Mouse (Mus musculus) lung, adult 2 months (tissue): ENCODE measurements around the gene Naa38. TPM values are rescaled to one million over a fixed set of nuclear protein-coding genes. Genes with fewer than 3 reads are reported as not detected.
"Not testable (repeated sequence)": the region's sequence is repeated elsewhere in the genome, so short reads cannot be mapped to it uniquely, and the experiment has no call there.

ENCODE experiments used
- DNase-seq: peaks from one replicate; pipeline ENCODE4 v3.0.0; 2022
- H3K4me1 ChIP-seq: fragments of 200-500 bp; 2 replicates; pipeline ENCODE4 v1.6.1; 2011; ENCODE audit warnings: low read length; ENCODE audit not compliant: control insufficient read depth, insufficient read depth
- H3K4me3 ChIP-seq: fragments of 200-500 bp; replicated peaks from 2 replicates; pipeline ENCODE3; 2011; ENCODE audit warnings: low read depth, mild to moderate bottlenecking, control low read depth, low read length; ENCODE audit errors: extremely low read depth
- CTCF ChIP-seq: fragments of 200-500 bp; IDR thresholded peaks from 2 replicates; pipeline ENCODE4 v1.5.1; 2011; ENCODE audit warnings: mild to moderate bottlenecking, low read length, control low read depth; ENCODE audit not compliant: insufficient read depth
- POLR2A ChIP-seq: fragments of 200-500 bp; IDR thresholded peaks from 2 replicates; pipeline ENCODE4 v1.6.1; 2011; ENCODE audit warnings: low read depth, mild to moderate bottlenecking, control low read depth, low read length, borderline replicate concordance; ENCODE audit errors: extremely low read depth
- WGBS: fragments of 180-500 bp; shearing (Covaris S2); methylation state at CpG from one replicate; pipeline ENCODE4 v1.1.7; 2018; 5-methylcytosine and 5-hydroxymethylcytosine counted together
- polyA plus RNA-seq: library from polyadenylated mRNA; depleted of rRNA; stranded (reverse); fragments of >200 nt; gene quantifications from 2 replicates; pipeline ENCODE4 v1.2.3, GENCODE M21; 2012; rRNA removed

The Naa38 gene
- polyA plus RNA-seq = 129 and 141 TPM in 2 replicates

GRCm38 (mm10) chr11:69395235-69395633 is at the start of gene Naa38, which contains the start of gene Cyb5d1:
TSS of gene Naa38 (plus strand) at chr11:69395487.
TSS of gene Cyb5d1 (minus strand) at chr11:69395631.
- WGBS = under 1% methylated on average over 24 of the region's 24 CpGs
- H3K4me1 ChIP-seq = not testable (repeated sequence)
- TF ChIP-seq POLR2A = peak; percentile 59; the same call in 1 of the 2 replicates
- peak within 1 kb of the TSS; percentile 100 for H3K4me3 ChIP-seq
- peak; percentile 87 for DNase-seq

- TF ChIP-seq CTCF = no peak
- TF ChIP-seq POLR2A = no peak
- H3K4me1 ChIP-seq = no peaks in the 10 kb centered on the region
- no peak for DNase-seq
- WGBS = 92% methylated on average over 26 of the region's 26 CpGs
- no peak overlapping the region for H3K4me3 ChIP-seq
Observed at GRCm38 (mm10) chr11:69346441-69346840, 48.8 kb upstream of the Naa38 start.

DNA sequence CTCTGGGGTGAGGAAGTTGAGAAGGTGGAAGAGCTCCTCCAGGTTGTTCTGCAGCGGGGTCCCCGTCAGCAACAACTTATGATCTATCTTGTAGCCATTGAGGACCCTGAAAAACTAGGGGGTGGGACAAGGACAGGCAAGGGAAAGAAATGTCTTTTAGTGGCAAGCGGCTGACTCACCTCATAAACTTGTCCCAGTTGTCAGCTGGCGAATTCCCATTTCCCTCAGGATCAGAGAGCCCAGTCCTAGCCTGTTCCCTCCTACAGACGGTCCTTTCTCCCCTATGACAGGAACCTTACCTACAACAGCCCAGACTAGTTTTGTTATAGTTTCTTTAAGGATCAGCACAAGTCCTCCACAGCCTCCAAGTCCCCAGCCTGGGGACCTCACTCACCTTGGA is 38.7 kb upstream of the Naa38 start:
- no peak for DNase-seq
- WGBS = 89% methylated on average over 5 of the region's 5 CpGs
- no peak for TF ChIP-seq CTCF
- TF ChIP-seq POLR2A = no peak
- Histone ChIP-seq H3K4me1 (no peaks in the 10 kb centered on the region), H3K4me3 (no peak overlapping the region)

DNA sequence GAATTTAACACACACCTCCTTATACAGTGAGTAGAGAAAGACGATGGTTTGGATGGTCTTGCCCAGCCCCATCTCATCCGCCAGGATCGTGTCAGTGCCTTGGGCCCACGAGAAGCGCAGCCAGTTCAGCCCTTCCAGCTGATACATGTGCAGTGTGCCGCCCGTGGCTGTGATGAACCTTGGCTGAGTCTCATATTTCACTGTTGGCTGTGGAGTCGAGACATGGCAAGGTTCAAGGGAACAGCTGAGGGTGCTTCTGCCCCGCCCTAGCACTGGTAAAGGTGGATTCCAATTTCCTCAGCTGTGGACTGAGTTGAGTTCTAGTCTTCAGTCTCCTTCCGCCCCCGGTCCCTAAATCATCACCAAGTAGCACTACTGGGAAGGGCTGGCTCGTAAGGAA is 37.6 kb upstream of the Naa38 start:
- WGBS = 88% methylated on average over 12 of the region's 12 CpGs
- Histone ChIP-seq H3K4me3 (no peak overlapping the region), H3K4me1 (no peaks in the 10 kb centered on the region)
- DNase-seq = no peak
- TF ChIP-seq CTCF (no peak), POLR2A (no peak)

GRCm38 (mm10) chr11:69362021-69362420 is 33.3 kb upstream of the Naa38 start:
- peaks cover 19% of the 10 kb centered on the region for H3K4me1 ChIP-seq
- TF ChIP-seq POLR2A (no peak), CTCF (no peak)
- 75% methylated on average over 7 of the region's 7 CpGs for WGBS
- no peak for DNase-seq
- no peak overlapping the region for H3K4me3 ChIP-seq

- no peak for DNase-seq
- 90% methylated on average over 2 of the region's 2 CpGs for WGBS
- peaks cover 19% of the 10 kb centered on the region for H3K4me1 ChIP-seq
- no peak overlapping the region for H3K4me3 ChIP-seq
- TF ChIP-seq CTCF (no peak), POLR2A (no peak)
Observed at GRCm38 (mm10) chr11:69362479-69362878, 32.8 kb upstream of the Naa38 start.

DNA sequence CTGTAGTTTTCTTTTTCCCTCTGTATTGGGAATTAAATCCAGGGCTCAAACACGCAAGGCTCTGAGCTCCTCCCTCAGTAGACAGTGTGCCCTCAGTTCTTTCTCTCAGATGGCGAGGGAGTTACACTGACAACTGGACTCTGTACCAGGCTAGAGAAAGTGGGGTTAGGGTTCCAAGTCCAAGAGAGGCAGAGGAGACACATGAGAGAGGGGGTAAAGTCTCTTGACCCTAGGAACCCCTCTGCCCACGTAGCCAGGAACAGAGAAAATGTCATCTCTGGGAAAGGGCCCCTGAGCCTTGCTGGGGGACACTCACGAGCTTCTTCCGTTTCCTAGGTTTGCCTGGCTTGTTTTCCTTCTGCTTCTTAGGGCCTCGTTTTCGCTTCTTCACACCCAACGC is 30.9 kb upstream of the Naa38 start:
- WGBS = 24% methylated on average over 8 of the region's 8 CpGs
- Histone ChIP-seq H3K4me1 (peaks cover 21% of the 10 kb centered on the region), H3K4me3 (no peak overlapping the region)
- TF ChIP-seq CTCF (no peak), POLR2A (no peak)
- DNase-seq = no peak

DNA sequence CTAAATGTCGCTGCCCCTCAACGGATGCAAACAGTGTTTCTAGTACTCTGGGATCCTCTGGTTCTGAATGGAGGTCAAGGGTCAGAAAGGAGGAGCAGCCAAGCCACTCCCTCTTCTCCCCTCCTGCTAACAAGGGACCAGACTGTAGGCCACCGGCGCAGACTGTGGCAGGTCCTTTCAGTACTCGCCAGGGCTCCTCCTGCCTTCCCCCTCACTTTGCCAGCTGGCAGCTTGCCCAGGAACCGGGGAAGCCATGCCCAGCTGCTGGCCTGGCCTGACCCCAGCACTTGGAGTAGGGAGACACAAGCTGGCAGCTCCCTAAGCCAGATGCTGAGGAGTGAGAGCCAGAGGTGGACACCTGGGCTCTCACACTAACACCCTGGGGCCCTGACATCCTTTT is 30.4 kb upstream of the Naa38 start:
- DNase-seq = peak; percentile 98
- Histone ChIP-seq H3K4me1 (peaks cover 21% of the 10 kb centered on the region), H3K4me3 (no peak overlapping the region)
- WGBS = 7% methylated on average over 6 of the region's 6 CpGs
- TF ChIP-seq CTCF = no peak
- peak; percentile 47; the same call in 1 of the 2 replicates for TF ChIP-seq POLR2A

GRCm38 (mm10) chr11:69365722-69366121 is 29.6 kb upstream of the Naa38 start:
- TF ChIP-seq CTCF = no peak
- no peak for TF ChIP-seq POLR2A
- peaks cover 21% of the 10 kb centered on the region for H3K4me1 ChIP-seq
- peak overlapping the region; percentile 15 for H3K4me3 ChIP-seq
- 25% methylated on average over 6 of the region's 6 CpGs for WGBS
- DNase-seq = no peak

GRCm38 (mm10) chr11:69366157-69366854 is 29.0 kb upstream of the Naa38 start:
- TF ChIP-seq POLR2A = peak; percentile 63; the same call in 1 of the 2 replicates
- no peak for TF ChIP-seq CTCF
- under 1% methylated on average over 26 of the region's 26 CpGs for WGBS
- Histone ChIP-seq H3K4me3 (peak overlapping the region; percentile 19), H3K4me1 (peaks cover 21% of the 10 kb centered on the region)
- DNase-seq = peak; percentile 97
